Mouse (Mus musculus) embryonic fibroblast, embryonic 13.5 days (primary cell): Measurements from ENCODE around the gene Cntnap2. TPM values are rescaled to one million over a fixed set of nuclear protein-coding genes. Genes with fewer than 3 reads are reported as not detected.

Experiments used
- H3K27ac ChIP-seq: 2 replicates; pipeline ENCODE4 v1.5.1; 2012; ENCODE audit warnings: low read length, control low read depth, inconsistent platforms; ENCODE audit not compliant: insufficient read depth
- H3K4me1 ChIP-seq: 2 replicates; pipeline ENCODE4 v1.6.1; 2011; ENCODE audit warnings: low read length; ENCODE audit not compliant: control insufficient read depth, insufficient read depth
- H3K4me3 ChIP-seq: 2 replicates; pipeline ENCODE4 v1.5.1; 2011; ENCODE audit warnings: mild to moderate bottlenecking, control low read depth, low read length; ENCODE audit not compliant: insufficient read depth
- CTCF ChIP-seq: IDR thresholded peaks from 2 replicates; pipeline ENCODE4 v1.5.1; 2011; ENCODE audit warnings: mild to moderate bottlenecking, control low read depth, low read length, moderate library complexity, borderline replicate concordance; ENCODE audit not compliant: insufficient read depth
- POLR2A ChIP-seq: IDR thresholded peaks from 2 replicates; pipeline ENCODE4 v1.6.1; 2011; ENCODE audit warnings: low read depth, mild to moderate bottlenecking, control low read depth, low read length, moderate library complexity
- polyA plus RNA-seq: library from polyadenylated mRNA; stranded (reverse); fragments of >200 nt; gene quantifications from 2 replicates; pipeline ENCODE4 v1.2.4, GENCODE M21; 2011; ENCODE audit warnings: low read depth; ENCODE audit not compliant: missing spikeins, insufficient read length

The Cntnap2 gene
- polyA plus RNA-seq, 1 experiment, result 0.09 TPM

- no peak overlapping the region for H3K4me3 ChIP-seq
- TF ChIP-seq CTCF (no peak), POLR2A (no peak)
- H3K27ac ChIP-seq, result no peak overlapping the region
- no peaks in the 10 kb centered on the region for H3K4me1 ChIP-seq
Observed at GRCm38 (mm10) chr6:46166837-46167236, 1107.7 kb downstream of the Cntnap2 start.

GRCm38 (mm10) chr6:46197298-46197697 is 1138.1 kb downstream of the Cntnap2 start:
- TF ChIP-seq POLR2A (no peak), CTCF (no peak)
- Histone ChIP-seq H3K4me1 (no peaks in the 10 kb centered on the region), H3K4me3 (no peak overlapping the region), H3K27ac (no peak overlapping the region)

GRCm38 (mm10) chr6:46201828-46202227 is 1142.7 kb downstream of the Cntnap2 start:
- no peak overlapping the region for H3K4me3 ChIP-seq
- no peak for TF ChIP-seq POLR2A
- TF ChIP-seq CTCF, result no peak

GRCm38 (mm10) chr6:46205531-46205930 is 1146.4 kb downstream of the Cntnap2 start:
- TF ChIP-seq POLR2A (no peak), CTCF (no peak)
- Histone ChIP-seq H3K4me1 (no peaks in the 10 kb centered on the region), H3K4me3 (no peak overlapping the region), H3K27ac (no peak overlapping the region)

More at GRCm38 (mm10) chr6:46201828-46202227, 1142.7 kb downstream of the Cntnap2 start:
- H3K27ac ChIP-seq, result no peak overlapping the region
- no peaks in the 10 kb centered on the region for H3K4me1 ChIP-seq

- H3K4me1 ChIP-seq, result no peaks in the 10 kb centered on the region
- no peak overlapping the region for H3K4me3 ChIP-seq
- no peak overlapping the region for H3K27ac ChIP-seq
- TF ChIP-seq CTCF (no peak), POLR2A (no peak)
Observed at GRCm38 (mm10) chr6:46232889-46233288, 1173.7 kb downstream of the Cntnap2 start.

GRCm38 (mm10) chr6:46240349-46240748 is 1181.2 kb downstream of the Cntnap2 start:
- Histone ChIP-seq H3K4me3 (no peak overlapping the region), H3K27ac (no peak overlapping the region), H3K4me1 (no peaks in the 10 kb centered on the region)
- TF ChIP-seq CTCF (no peak), POLR2A (no peak)

GRCm38 (mm10) chr6:46263171-46263570 is 1204.0 kb downstream of the Cntnap2 start:
- TF ChIP-seq CTCF (no peak), POLR2A (no peak)
- Histone ChIP-seq H3K4me3 (no peak overlapping the region), H3K27ac (no peak overlapping the region), H3K4me1 (0 out of 2 replicates have a peak, but pooled peaks cover 2% of the 10 kb centered on the region)

GRCm38 (mm10) chr6:46346946-46347345 is 1287.8 kb downstream of the Cntnap2 start:
- no peak for TF ChIP-seq POLR2A
- no peak for TF ChIP-seq CTCF
- no peak overlapping the region for H3K27ac ChIP-seq

GRCm38 (mm10) chr6:46361091-46361490 is 1301.9 kb downstream of the Cntnap2 start:
- TF ChIP-seq CTCF (no peak), POLR2A (no peak)
- Histone ChIP-seq H3K4me1 (no peaks in the 10 kb centered on the region), H3K4me3 (no peak overlapping the region), H3K27ac (no peak overlapping the region)

More at GRCm38 (mm10) chr6:46346946-46347345, 1287.8 kb downstream of the Cntnap2 start:
- Histone ChIP-seq H3K4me3 (no peak overlapping the region), H3K4me1 (no peaks in the 10 kb centered on the region)

- H3K4me3 ChIP-seq, result no peak overlapping the region
- no peak overlapping the region for H3K27ac ChIP-seq
- H3K4me1 ChIP-seq, result no peaks in the 10 kb centered on the region
- TF ChIP-seq POLR2A (no peak), CTCF (no peak)
Observed at GRCm38 (mm10) chr6:46362156-46362555, 1303.0 kb downstream of the Cntnap2 start.

GRCm38 (mm10) chr6:46398725-46399589 is 1339.8 kb downstream of the Cntnap2 start:
- TF ChIP-seq POLR2A (no peak), CTCF (no peak)
- Histone ChIP-seq H3K27ac (no peak overlapping the region), H3K4me3 (no peak overlapping the region), H3K4me1 (no peaks in the 10 kb centered on the region)
